22 mouse cellular contexts compared by ENCODE assay signal in the genomic region with DNA sequence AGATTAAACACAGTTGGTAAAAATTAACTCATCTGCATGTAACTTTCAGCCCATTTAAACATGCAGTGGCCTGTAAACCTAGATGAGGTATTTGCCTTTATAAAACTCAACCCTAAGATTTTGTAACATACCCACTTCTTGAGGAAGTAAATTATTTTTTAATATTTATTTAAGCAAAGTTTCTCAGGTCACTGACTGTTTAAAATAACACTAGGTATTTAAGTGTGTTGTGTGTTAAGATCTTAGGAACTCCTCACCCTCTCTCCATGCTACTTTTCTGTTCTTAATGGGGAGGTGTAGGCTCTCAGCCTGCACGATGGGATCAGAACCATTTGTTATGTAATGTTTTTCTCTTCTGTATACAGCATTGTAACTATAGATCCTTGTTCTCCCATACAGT.
"Had no signal": no experiment of that assay in that cellular context is flagged by ENCODE, and none has a peak within 500 bp of the region (broad histone marks: within the 10 kb centered on the region; RNA-seq: fewer than 3 reads in every experiment).

No protein-coding gene starts in this region.

- H3K4me2 ChIP-seq: intestine, embryonic 15.5 days; kidney, embryonic 15.5 days; limb, embryonic 12.5 days; limb, embryonic 15.5 days; liver, embryonic 12.5 days; liver, embryonic 15.5 days; midbrain, embryonic 12.5 days; midbrain, embryonic 15.5 days; neural tube, embryonic 12.5 days; neural tube, embryonic 15.5 days had no signal

- H3K27me3 ChIP-seq: intestine, embryonic 15.5 days; kidney, embryonic 15.5 days; limb, embryonic 12.5 days; limb, embryonic 15.5 days; liver, embryonic 12.5 days; liver, embryonic 15.5 days; midbrain, embryonic 12.5 days; midbrain, embryonic 15.5 days; neural tube, embryonic 12.5 days; neural tube, embryonic 15.5 days had no signal

- H3K27ac ChIP-seq: intestine, embryonic 15.5 days; limb, embryonic 12.5 days; limb, embryonic 15.5 days; liver, embryonic 12.5 days; liver, embryonic 15.5 days; macrophage; midbrain, embryonic 12.5 days; midbrain, embryonic 15.5 days; neural tube, embryonic 12.5 days; neural tube, embryonic 15.5 days; stomach, postnatal 0 days had no signal

- H3K4me3 ChIP-seq: intestine, embryonic 15.5 days; kidney, embryonic 15.5 days; limb, embryonic 12.5 days; limb, embryonic 15.5 days; liver, embryonic 12.5 days; liver, embryonic 15.5 days; midbrain, embryonic 12.5 days; midbrain, embryonic 15.5 days; neural tube, embryonic 12.5 days; neural tube, embryonic 15.5 days had no signal

- DNase-seq: kidney, adult 11 months; kidney, postnatal 14 days; left cerebral cortex, postnatal 4 days; right cerebral cortex, adult 18-20 months; right cerebral cortex, postnatal 14 days; right cerebral cortex, postnatal 4 days; thymus, adult 2 months; thymus, postnatal 14 days; thymus, postnatal 4 days had no signal

- H3K4me1 ChIP-seq: intestine, embryonic 15.5 days; kidney, embryonic 15.5 days; limb, embryonic 12.5 days; limb, embryonic 15.5 days; liver, embryonic 12.5 days; liver, embryonic 15.5 days; midbrain, embryonic 12.5 days; midbrain, embryonic 15.5 days; neural tube, embryonic 12.5 days; neural tube, embryonic 15.5 days had no signal

- H3K36me3 ChIP-seq: intestine, embryonic 15.5 days; kidney, embryonic 15.5 days; limb, embryonic 12.5 days; limb, embryonic 15.5 days; liver, embryonic 12.5 days; liver, embryonic 15.5 days; midbrain, embryonic 12.5 days; midbrain, embryonic 15.5 days; neural tube, embryonic 12.5 days; neural tube, embryonic 15.5 days had no signal

- ATAC-seq: hindbrain, embryonic 16.5 days; intestine, embryonic 15.5 days; liver, embryonic 12.5 days; midbrain, embryonic 15.5 days had no signal

- H3K9me3 ChIP-seq: intestine, embryonic 15.5 days; kidney, embryonic 15.5 days; limb, embryonic 12.5 days; limb, embryonic 15.5 days; liver, embryonic 12.5 days; liver, embryonic 15.5 days; midbrain, embryonic 12.5 days; midbrain, embryonic 15.5 days; neural tube, embryonic 12.5 days; neural tube, embryonic 15.5 days had no signal

- H3K9ac ChIP-seq: intestine, embryonic 15.5 days; kidney, embryonic 15.5 days; limb, embryonic 12.5 days; limb, embryonic 15.5 days; liver, embryonic 12.5 days; liver, embryonic 15.5 days; midbrain, embryonic 12.5 days; midbrain, embryonic 15.5 days; neural tube, embryonic 12.5 days; neural tube, embryonic 15.5 days had no signal
